Mouse (Mus musculus) C2C12 (cell line): ENCODE results near the gene Fam53b.
A peak's percentile ranks its signal among the peaks of the same experiment; 100 is the strongest.

Source experiments
- CTCF ChIP-seq: IDR thresholded peaks from one replicate; pipeline ENCODE4 v1.5.1; 2011; ENCODE audit not compliant: control insufficient read depth, insufficient read depth, insufficient read length
- MAX ChIP-seq: IDR thresholded peaks from one replicate; pipeline ENCODE4 v1.6.1; 2011; ENCODE audit warnings: mild to moderate bottlenecking, control low read depth
- USF1 ChIP-seq: IDR thresholded peaks from one replicate; pipeline ENCODE4 v1.6.1; 2011; ENCODE audit warnings: low read depth, mild to moderate bottlenecking, control low read depth, moderate library complexity

DNA sequence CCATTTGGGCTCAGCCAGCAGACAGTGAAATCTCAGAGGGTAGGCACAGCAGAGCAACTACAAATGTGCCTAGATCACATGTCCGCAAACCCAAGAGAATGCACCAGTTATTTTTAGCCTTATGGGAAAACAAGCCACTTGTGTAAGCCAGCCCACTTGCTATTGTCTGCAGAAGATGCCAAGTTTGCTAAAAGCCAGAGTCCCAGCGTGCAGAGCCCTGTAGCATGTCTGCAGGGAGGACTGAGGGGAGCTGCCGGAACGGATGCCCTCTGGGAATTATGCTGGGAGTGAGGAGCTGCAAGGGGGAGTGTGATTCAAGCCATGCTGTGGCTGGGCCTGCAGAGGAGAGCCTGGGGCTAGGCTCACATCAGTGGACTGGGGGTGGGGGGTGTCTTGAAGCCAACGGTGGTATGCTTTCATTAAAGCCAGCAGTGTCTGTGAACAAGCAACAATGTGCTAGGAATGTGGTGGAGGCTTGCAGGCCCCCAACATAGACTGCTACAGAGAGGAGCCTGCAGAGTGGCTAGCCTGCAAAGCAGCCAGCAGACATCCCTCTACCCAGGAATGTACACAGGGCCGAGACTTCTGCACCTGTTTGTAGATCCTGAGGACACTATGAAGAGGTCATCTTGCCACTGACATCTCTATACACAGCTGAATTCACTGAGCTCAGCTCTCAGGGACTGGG lies 99.3 kb downstream of the Fam53b start:
- TF ChIP-seq MAX, result no peak
- TF ChIP-seq CTCF, result no peak
- peak; percentile 45 for TF ChIP-seq USF1
